Mouse (Mus musculus) thymus, postnatal 4 days (tissue): ENCODE measurements around the gene Slc25a35.
"Not testable (repeated sequence)": the region's sequence is repeated elsewhere in the genome, so short reads cannot be mapped to it uniquely, and the experiment has no call there.

Experiments
- DNase-seq: peaks from one replicate; pipeline ENCODE4 v3.0.0; 2021

Gene Slc25a35

GRCm38 (mm10) chr11:68962159-68962558 is 5.8 kb upstream of the Slc25a35 start:
- not testable (repeated sequence) for DNase-seq

DNA sequence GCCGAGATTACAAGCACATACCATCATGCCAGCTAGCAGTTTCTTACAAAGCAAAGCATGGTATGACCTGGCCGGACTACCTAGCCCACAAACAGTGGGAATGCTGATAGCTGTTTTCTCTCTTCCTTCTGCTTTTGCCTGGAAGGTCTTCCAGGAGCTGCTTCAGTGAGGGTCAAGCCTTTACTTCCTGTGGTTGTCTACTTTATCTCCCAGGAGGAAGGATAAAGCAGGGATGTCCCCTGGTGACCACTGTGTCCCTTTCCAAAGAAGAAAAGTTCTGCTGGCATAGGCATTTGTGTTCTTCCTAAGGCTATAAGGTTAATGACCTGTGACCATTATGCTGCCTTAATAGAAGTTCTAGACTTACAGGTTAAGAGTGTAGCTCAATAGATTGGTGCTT is 4.5 kb upstream of the Slc25a35 start:
- no peak for DNase-seq

DNA sequence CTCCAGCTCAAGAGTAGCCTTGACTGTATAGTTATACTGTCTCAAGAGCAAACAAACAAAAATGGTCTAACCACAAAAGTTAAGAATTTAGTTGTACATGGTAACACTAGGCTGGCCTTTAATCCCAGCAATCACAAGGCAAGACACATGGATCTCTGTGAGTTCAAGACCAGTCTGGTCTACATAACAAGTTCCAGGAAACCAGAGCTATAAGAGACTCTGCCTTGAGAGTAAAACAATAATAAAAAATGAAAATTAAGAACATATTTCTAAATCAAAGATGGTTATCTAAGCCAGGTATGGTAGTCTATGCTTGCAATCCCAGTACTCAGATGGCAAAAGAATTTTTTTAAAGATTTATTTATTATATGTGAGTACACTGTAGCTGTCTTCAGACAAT is 2.9 kb upstream of the Slc25a35 start:
- DNase-seq: no peak

GRCm38 (mm10) chr11:68965845-68966244 is 2.1 kb upstream of the Slc25a35 start:
- peak; percentile 82 for DNase-seq

GRCm38 (mm10) chr11:68966554-68966953 is 1.4 kb upstream of the Slc25a35 start:
- no peak for DNase-seq

- DNase-seq: no peak
Observed at GRCm38 (mm10) chr11:68968752-68969151, 821 bp downstream of the Slc25a35 start.

- no peak for DNase-seq
Observed at GRCm38 (mm10) chr11:68970232-68970631, 2.3 kb downstream of the Slc25a35 start.

DNA sequence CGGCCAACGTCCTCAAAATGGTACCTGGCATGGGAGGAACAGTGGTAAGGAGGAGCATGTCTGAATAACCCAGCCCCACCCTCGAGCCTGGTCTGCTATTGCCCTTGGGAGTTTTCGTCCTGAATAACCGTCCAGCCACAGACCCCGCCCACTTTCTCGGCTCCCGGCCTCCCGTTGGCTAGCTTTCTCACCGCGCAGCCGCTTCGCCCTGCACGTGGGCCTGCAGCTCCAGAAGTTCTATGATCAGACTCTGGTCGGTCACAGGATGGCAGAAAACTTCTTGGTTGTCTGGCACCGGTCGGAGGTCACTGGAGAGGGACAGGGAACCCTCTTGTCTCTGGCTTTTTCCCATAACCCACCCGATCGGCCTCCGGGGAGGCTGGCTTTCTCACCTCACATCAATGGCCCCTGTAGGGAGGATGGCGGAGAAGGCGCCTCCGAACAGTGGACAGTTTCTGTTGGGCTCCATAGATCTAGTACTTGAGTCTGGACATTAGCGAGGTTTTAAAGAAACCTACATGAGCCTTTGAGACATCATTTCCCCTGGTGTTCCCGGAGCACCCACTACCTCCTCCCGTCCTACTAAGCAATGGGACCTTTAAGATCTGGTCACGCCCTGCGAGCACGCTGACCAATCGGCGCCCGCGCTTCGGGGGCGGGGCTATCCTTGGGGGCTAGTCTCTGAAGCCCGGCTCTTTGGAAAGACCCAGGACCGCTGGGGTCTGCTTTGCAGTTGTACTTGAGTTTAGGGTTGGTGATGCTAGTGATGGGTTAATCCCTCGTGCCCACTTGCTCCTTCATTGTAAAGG is 5.5 kb downstream of the Slc25a35 start:
- DNase-seq: peak; percentile 87

DNA sequence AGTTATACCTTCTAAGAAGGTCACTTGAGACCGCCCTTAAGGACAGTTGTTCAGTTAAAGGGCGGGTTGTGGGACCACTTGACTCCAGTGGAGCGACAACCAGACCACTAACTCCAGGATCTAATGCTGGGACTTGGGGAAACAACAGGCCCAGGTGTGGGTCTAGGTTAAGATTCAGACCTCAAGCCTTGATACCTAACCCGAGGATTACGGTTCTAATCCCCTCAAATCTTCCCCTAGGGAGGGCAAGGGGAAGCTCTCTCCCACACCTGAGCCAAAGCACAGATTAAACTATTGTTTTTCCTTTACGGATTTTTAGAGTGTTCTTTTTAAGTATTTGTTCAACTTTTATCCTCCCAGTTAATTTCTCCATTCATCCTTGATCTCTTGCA is 6.1 kb downstream of the Slc25a35 start:
- DNase-seq: no peak

- no peak for DNase-seq
Observed at GRCm38 (mm10) chr11:68975085-68975484, 7.2 kb downstream of the Slc25a35 start, which contains the start of gene Rangrf. Rangrf (minus strand) TSS chr11:68975185.

DNA sequence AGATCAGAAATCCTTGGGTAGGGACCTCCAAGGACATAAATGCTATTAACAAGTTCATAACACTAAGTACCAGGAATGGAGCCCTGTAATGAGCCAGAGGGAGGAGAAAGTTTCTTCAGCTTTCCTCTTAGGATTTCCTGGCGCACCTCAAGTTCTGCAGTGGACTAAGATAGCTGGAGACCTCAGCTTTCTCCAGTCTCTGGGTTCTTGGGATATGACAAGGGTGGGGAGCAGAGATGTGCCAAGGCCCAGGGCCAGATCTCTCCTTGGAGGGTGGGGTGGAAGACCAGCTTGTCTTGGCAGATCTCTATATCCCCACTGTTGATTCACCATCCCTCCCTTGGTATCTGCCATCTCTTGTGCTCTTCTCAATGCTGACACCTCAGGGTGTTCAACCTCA is 7.7 kb downstream of the Slc25a35 start:
- no peak for DNase-seq

GRCm38 (mm10) chr11:68979320-68979733 is 11.4 kb downstream of the Slc25a35 start:
- DNase-seq: no peak

DNA sequence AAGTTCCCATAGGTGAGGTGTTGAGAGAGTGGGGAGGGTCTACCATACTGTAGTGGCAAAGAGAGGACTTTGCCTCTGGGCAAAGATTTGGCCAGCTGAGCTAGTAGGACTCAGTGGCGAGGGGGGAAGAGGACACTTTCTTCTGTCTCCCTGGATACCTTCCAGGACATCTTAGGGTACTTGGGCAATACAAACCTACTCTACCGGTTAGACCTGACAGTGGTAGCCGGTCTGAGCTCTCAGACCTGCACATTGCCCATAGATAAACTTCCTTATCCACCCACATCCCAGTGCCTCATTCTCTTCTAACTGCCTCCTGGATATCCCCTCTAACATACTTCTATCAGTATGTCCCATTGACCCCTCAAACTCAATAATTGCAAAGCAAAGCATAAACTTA is 13.0 kb downstream of the Slc25a35 start:
- no peak for DNase-seq

DNA sequence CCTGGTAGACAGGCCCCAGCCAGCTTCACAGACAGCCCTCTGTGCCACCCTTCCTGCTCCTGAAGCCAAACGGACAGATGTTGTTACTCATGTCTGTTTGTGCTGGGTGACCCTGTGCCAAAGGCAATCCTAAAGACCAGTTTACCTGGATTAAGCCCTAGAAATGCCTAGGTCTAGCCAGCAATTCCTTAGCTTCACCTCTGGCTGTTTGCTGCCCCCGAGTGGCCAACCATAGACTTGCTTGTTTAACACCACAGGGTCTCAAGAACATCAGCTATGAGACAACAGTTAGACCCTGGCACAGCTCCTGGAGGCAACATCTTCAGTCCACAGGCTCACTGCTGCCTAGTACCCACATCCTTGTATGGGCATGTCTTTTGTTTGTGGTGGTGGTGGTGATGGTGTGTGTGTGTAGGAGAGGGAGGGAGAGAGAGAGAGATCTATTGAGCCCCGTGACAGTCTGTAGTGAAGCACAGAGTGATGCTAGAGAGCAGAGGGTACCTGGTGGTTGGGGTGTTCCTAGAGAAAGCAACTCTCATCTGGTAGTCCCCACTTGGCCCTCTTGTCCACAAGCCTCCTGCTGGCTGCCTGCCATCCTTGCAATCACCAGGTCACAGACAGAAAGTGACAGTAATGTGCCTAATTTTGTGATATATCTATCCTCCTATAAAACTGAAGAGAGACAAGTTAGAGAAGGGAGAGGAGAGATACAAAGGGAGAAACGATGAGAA is 14.9 kb downstream of the Slc25a35 start:
- DNase-seq: peak; percentile 90

DNA sequence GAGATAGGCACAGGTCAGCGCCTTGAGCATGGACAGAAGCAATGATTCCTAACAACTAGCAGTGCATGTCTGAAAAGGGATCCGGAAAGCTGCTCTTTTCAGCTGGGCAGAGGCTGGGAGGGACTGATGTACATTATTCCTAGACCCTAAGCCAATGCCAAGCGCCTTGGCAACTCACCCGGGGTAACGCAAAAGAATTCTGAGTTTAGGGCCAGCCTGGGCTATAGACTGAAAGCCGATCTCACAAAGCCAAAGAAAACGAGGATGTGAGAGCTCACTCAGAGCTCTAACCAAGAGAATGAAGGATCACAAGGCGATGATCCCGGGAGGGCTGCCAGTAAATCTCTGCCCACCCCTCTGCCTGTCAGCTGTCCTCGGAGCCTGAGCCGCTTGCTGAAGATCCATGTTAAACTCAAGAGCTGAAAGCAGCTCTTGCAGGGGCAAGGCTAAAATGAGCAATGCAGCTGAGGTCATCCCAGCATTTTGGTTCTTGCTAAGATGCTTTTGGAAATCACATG is 19.5 kb downstream of the Slc25a35 start:
- no peak for DNase-seq

- no peak for DNase-seq
Observed at GRCm38 (mm10) chr11:68988341-68988740, 20.4 kb downstream of the Slc25a35 start.

DNA sequence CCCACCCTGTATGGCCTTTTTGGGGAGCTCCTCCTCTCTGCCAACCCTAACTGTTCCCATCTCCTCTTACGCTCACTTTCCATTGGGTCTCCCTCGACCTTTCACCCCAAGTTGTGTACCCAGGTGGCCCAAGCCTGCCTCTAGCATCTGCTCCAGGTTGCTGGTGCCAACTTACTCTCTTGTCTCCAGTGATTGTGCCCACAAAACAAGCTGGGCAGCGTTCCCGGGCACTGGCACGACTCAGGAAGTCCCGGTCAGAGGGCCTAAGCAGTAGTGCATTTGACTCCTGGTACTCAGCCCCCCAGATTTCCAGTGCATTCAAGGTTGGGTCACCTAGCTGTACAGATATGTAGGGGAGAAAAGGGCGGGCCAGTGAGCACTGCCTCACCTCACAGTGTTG is 25.2 kb downstream of the Slc25a35 start:
- DNase-seq: no peak

DNA sequence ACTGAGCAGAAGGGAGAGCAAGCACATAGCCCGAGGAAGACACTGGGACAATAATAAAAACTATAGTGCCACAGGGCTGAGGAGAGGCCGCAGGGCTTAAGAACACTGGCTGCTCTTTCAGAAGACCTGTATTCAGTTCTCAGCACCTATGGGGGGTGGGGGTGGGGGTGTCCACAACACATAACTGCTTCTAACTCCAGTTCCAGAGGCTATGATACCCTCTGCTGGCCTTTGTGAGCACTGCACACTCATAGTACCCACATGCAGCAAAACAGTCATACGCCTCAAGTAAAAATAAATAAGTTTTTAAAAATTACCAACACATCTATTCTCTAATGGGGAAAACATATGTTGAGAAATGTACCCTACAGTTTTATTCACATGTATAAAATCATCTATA is 26.4 kb downstream of the Slc25a35 start:
- peak; percentile 56 for DNase-seq

- DNase-seq: no peak
Observed at GRCm38 (mm10) chr11:68997080-68997479, 29.1 kb downstream of the Slc25a35 start.

DNA sequence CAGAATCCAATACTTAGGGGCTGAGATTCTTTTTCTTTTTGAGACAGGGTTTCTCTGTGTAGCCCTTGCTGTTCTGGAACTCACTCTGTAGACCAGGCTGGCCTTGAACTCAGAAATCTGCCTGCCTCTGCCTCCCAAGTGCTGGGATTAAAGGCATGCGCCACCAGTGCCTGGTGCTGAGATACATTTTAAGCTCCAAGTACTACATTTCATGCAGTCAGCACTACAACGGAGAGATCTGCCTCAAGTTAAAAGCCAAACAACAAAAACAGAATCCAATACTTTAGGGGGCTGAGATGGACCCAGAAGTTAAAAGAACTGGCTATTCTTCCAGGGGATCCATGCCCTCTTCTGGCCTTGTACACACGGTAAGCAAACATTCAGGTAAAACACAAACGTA is 34.9 kb downstream of the Slc25a35 start:
- not testable (repeated sequence) for DNase-seq

DNA sequence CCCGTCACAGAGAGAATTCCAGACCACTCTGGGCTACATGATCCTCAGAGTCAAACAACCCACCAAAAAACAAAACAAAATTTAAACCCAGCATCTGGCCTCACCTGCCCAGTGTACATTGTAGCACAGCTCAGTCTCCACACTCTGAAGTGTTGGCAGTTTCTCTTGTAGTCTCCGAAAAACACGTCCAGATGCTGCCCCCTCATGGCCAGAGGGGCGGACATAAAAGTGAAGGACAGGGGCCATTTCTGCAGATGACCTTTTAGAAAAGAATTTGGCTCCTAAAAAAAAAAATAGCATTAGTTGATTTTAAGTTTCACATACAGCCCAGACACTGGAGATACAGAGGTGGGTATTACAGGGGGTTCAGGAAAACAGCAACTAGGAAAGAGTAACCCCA is 35.7 kb downstream of the Slc25a35 start:
- no peak for DNase-seq

DNA sequence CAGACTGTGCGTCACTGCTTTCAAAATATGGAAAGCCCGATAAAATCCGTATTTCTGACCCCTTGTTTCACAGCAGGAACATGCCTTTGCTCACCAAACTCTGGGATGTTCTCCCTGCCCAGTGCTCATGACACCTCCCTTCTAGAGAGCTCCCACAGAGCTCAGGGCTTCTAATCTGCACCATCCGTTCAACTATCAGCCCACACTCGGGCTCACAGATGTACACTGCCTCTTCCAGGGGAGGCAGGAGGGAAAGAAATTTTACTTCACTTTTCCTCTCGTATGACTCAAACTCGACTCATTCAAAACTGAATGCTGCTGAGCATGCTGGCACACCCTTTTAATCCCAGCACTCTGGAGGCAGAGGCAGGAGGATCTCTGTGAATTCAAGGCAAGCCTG is 37.3 kb downstream of the Slc25a35 start:
- no peak for DNase-seq

GRCm38 (mm10) chr11:69006575-69006974 is 38.6 kb downstream of the Slc25a35 start:
- not testable (repeated sequence) for DNase-seq
